Mouse (Mus musculus): ENCODE measurements around the gene Ptprg. TPM values are rescaled to one million over a fixed set of nuclear protein-coding genes. Genes with fewer than 3 reads are reported as not detected.

Gene Ptprg
- polyA plus RNA-seq, 1 experiment from 2014 or later, result 34.4 TPM

DNA sequence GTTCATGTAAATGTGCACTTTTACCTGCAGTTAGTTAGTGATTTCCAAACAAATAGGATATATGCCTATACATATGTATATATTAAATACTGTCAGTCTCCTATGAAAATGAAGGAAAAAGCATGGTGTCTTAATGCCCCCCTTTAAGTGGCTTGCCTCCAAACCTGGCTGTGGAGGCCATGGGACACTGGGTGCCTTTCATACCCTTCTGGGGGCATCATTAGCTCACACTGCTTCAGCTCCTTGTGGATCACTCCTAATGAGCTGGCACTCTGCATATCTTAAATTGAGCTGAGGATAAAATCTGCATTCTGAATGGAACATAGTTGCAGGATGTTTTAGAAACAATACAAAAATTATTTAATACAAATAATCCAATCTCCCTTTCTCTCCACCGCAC, 136.7 kb downstream of the Ptprg start:
- WGBS, result 88% methylated on average over 1 of the region's 1 CpGs
- H3K4me1 ChIP-seq, result peaks cover 19% of the 10 kb centered on the region
- no peak for ATAC-seq (ENCODE audit: insufficient number of reproducible peaks, insufficient read depth, low FRiP score, low TSS enrichment, low read depth)

GRCm38 (mm10) chr14:11691531-11691930, 138.2 kb downstream of the Ptprg start:
- Histone ChIP-seq H3K4me3 (no peak overlapping the region), H3K27me3 (no peaks in the 10 kb centered on the region), H3K9me3 (no peaks in the 10 kb centered on the region), H3K4me2 (no peak overlapping the region), H3K36me3 (no peaks in the 10 kb centered on the region), H3K4me1 (peaks cover 20% of the 10 kb centered on the region), H3K27ac (no peak overlapping the region), H3K9ac (no peak overlapping the region)
- WGBS, result 88% methylated on average over 3 of the region's 3 CpGs
- ATAC-seq (ENCODE audit: insufficient number of reproducible peaks, insufficient read depth, low FRiP score, low TSS enrichment, low read depth), result no peak

More for the DNA sequence above, 136.7 kb downstream of the Ptprg start:
- Histone ChIP-seq H3K9me3 (no peaks in the 10 kb centered on the region), H3K27me3 (no peaks in the 10 kb centered on the region), H3K4me2 (no peak overlapping the region), H3K36me3 (no peaks in the 10 kb centered on the region), H3K27ac (no peak overlapping the region), H3K4me3 (no peak overlapping the region), H3K9ac (no peak overlapping the region)

DNA sequence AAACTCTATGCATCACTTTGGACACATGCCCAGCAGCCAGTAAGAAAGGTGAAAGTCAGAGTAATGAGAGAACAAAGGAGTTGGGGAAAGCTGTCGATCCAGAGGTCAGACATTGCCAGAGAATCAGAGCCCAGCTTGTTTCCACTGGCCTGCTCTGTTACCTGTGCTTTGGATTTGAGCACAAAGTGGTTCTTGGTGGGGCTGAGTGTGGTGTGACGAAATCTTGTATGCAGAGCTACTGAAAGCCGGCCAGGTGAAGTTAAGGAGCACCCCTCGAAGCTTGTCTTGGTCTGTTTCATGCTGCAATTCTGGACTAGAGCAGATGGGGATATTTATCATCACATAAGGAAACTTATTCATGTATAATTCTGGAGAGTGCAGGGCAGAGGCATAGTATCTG, 145.5 kb downstream of the Ptprg start:
- no peak overlapping the region for H3K4me3 ChIP-seq
- H3K4me1 ChIP-seq, result peaks cover 27% of the 10 kb centered on the region
- 78% methylated on average over 4 of the region's 4 CpGs for WGBS
- no peak overlapping the region for H3K4me2 ChIP-seq
- H3K9ac ChIP-seq, result no peak overlapping the region
- no peaks in the 10 kb centered on the region for H3K36me3 ChIP-seq
- H3K9me3 ChIP-seq, result no peaks in the 10 kb centered on the region
- no peaks in the 10 kb centered on the region for H3K27me3 ChIP-seq
- ATAC-seq (ENCODE audit: insufficient number of reproducible peaks, insufficient read depth, low FRiP score, low TSS enrichment, low read depth), result no peak
- H3K27ac ChIP-seq, result no peak overlapping the region

DNA sequence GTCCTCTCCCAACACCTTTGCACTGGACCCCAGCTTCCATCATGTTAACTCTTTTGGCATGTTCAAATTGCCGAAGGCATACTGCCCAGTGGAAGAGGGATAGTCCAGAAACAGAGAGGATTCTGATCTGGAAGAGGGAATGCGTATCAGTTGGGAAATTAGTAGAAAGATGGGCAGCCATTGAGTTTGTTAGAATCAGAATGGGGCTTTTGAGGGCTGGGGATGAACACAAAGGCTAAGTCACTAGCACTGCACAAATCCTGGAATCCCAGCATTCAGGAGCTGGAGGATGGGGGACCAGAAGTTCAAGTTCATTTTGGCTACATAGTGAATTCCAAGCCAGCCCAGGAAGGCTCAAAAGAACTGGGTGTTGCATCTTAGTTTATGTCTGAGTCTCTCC, 146.3 kb downstream of the Ptprg start:
- Histone ChIP-seq H3K9ac (no peak overlapping the region), H3K4me3 (no peak overlapping the region), H3K36me3 (no peaks in the 10 kb centered on the region), H3K9me3 (no peaks in the 10 kb centered on the region), H3K27me3 (no peaks in the 10 kb centered on the region), H3K27ac (no peak overlapping the region), H3K4me2 (no peak overlapping the region), H3K4me1 (peaks cover 28% of the 10 kb centered on the region)
- no peak for ATAC-seq (ENCODE audit: insufficient number of reproducible peaks, insufficient read depth, low FRiP score, low TSS enrichment, low read depth)
- WGBS, result 89% methylated on average over 2 of the region's 2 CpGs

DNA sequence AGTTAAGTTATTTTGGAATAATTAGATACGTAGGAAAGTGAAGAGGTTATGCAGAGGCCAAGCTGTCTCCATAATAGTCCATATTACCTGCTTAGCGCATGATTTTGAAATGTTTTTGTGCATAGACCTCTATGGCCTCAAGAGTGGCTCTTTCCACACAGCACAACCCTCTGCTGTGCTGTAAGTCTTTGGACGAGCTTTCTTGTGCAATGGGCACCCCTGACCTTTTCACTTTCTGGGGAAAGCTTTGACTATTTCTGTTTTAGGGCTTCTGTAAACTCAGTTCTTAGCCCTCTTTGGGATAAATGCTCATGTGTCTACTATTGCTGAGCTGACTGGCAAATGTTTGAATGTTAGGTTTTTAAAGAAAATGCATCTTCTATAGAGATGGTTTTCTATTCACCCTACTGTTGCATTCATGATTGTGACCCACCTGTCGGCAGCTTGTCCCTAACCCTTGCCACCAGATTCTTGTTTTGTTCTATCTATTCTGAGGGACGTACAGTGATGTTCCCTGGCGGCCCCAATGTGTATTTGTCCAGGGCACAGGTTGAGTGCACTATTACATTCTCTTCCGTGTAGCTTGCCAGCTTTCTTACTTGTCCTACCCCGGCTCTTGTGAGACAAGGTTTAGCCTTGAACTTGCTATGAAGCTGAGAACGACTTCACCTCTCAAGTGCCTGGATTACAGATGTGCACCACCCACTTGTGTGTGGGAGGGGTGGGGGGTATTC, 148.4 kb downstream of the Ptprg start:
- WGBS, result 76% methylated on average over 9 of the region's 9 CpGs
- H3K9me3 ChIP-seq, result no peaks in the 10 kb centered on the region
- H3K36me3 ChIP-seq, result no peaks in the 10 kb centered on the region
- no peak overlapping the region for H3K4me2 ChIP-seq
- H3K27me3 ChIP-seq, result no peaks in the 10 kb centered on the region
- no peak overlapping the region for H3K9ac ChIP-seq
- H3K4me1 ChIP-seq, result peaks cover 33% of the 10 kb centered on the region
- H3K4me3 ChIP-seq, result no peak overlapping the region
- ATAC-seq (ENCODE audit: insufficient number of reproducible peaks, insufficient read depth, low FRiP score, low TSS enrichment, low read depth), result no peak
- no peak overlapping the region for H3K27ac ChIP-seq

DNA sequence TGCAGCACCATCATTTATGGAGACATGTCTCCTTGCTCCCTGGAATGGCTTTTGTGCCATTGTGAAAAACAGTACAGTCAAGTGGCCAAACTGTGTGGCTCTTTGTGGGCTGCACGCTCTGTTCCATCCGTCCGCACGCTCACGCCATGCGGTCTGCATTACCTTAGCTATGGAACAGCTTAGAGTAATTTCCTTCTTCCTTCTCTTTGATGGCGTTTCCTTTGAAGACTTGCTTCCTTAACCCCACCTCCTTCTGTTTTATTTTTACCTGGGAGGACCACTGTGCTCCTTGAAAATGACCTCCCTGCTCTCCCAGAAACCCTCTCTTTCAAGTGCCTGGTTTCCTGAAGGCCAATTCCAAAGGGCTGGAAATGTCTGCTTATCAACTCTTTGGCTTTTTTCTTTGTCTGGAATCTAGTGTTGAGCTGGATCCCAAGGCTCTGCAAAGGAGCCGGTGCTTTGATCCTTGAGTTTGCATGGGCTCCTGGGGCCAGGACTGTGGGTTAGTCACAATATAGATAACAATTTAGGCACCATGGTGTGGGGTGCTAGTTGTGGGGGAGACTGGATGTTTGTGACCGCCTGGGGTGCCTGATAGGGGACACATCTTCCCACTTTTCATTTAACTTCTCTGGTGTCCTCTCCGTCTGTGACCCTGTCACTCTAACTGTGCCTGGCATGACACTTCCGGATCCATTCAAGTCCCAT, 149.6 kb downstream of the Ptprg start:
- H3K9me3 ChIP-seq, result no peaks in the 10 kb centered on the region
- no peak overlapping the region for H3K4me3 ChIP-seq
- no peaks in the 10 kb centered on the region for H3K27me3 ChIP-seq
- no peak overlapping the region for H3K9ac ChIP-seq
- no peak for ATAC-seq (ENCODE audit: insufficient number of reproducible peaks, insufficient read depth, low FRiP score, low TSS enrichment, low read depth)
- WGBS, result 38% methylated on average over 11 of the region's 11 CpGs
- H3K4me1 ChIP-seq, result peaks cover 32% of the 10 kb centered on the region
- H3K36me3 ChIP-seq, result no peaks in the 10 kb centered on the region
- no peak overlapping the region for H3K4me2 ChIP-seq
- no peak overlapping the region; the same call in 1 of the 2 replicates for H3K27ac ChIP-seq

- 24% methylated on average over 2 of the region's 2 CpGs for WGBS
- Histone ChIP-seq H3K36me3 (no peaks in the 10 kb centered on the region), H3K4me1 (peaks cover 32% of the 10 kb centered on the region), H3K4me2 (no peak overlapping the region), H3K27me3 (no peaks in the 10 kb centered on the region), H3K27ac (no peak overlapping the region), H3K9ac (no peak overlapping the region), H3K4me3 (no peak overlapping the region), H3K9me3 (no peaks in the 10 kb centered on the region)
- no peak for ATAC-seq (ENCODE audit: insufficient number of reproducible peaks, insufficient read depth, low FRiP score, low TSS enrichment, low read depth)
These were observed 151.5 kb downstream of the Ptprg start for GRCm38 (mm10) chr14:11704871-11705270.

- H3K4me3 ChIP-seq, result no peak overlapping the region
- no peak overlapping the region for H3K9ac ChIP-seq
- no peak for ATAC-seq (ENCODE audit: insufficient number of reproducible peaks, insufficient read depth, low FRiP score, low TSS enrichment, low read depth)
- H3K4me2 ChIP-seq, result no peak overlapping the region
- no peaks in the 10 kb centered on the region for H3K9me3 ChIP-seq
- no peaks in the 10 kb centered on the region for H3K36me3 ChIP-seq
- peaks cover 12% of the 10 kb centered on the region for H3K4me1 ChIP-seq
- H3K27ac ChIP-seq, result no peak overlapping the region
- H3K27me3 ChIP-seq, result no peaks in the 10 kb centered on the region
- WGBS, result 75% methylated on average over 2 of the region's 2 CpGs
These were observed 156.0 kb downstream of the Ptprg start for GRCm38 (mm10) chr14:11709352-11709751.

- no peaks in the 10 kb centered on the region for H3K9me3 ChIP-seq
- peaks cover 10% of the 10 kb centered on the region for H3K4me1 ChIP-seq
- no peaks in the 10 kb centered on the region for H3K36me3 ChIP-seq
- no peak overlapping the region for H3K9ac ChIP-seq
- H3K27me3 ChIP-seq, result no peaks in the 10 kb centered on the region
- H3K4me2 ChIP-seq, result no peak overlapping the region
- H3K4me3 ChIP-seq, result no peak overlapping the region
- 52% methylated on average over 8 of the region's 8 CpGs for WGBS
- H3K27ac ChIP-seq, result no peak overlapping the region
- no peak for ATAC-seq (ENCODE audit: insufficient number of reproducible peaks, insufficient read depth, low FRiP score, low TSS enrichment, low read depth)
These were observed 156.5 kb downstream of the Ptprg start for GRCm38 (mm10) chr14:11709798-11710197.

- H3K4me1 ChIP-seq, result 0 out of 2 replicates have a peak, but pooled peaks cover 3% of the 10 kb centered on the region
- no peak overlapping the region for H3K4me2 ChIP-seq
- H3K36me3 ChIP-seq, result no peaks in the 10 kb centered on the region
- no peak for ATAC-seq (ENCODE audit: insufficient number of reproducible peaks, insufficient read depth, low FRiP score, low TSS enrichment, low read depth)
- no peak overlapping the region for H3K27ac ChIP-seq
- no peaks in the 10 kb centered on the region for H3K27me3 ChIP-seq
- no peak overlapping the region for H3K9ac ChIP-seq
- 91% methylated on average over 9 of the region's 9 CpGs for WGBS
- no peaks in the 10 kb centered on the region for H3K9me3 ChIP-seq
- H3K4me3 ChIP-seq, result no peak overlapping the region
These were observed 157.2 kb downstream of the Ptprg start for GRCm38 (mm10) chr14:11710410-11711122.

- H3K27ac ChIP-seq, result no peak overlapping the region
- H3K4me3 ChIP-seq, result no peak overlapping the region
- WGBS, result 94% methylated on average over 6 of the region's 6 CpGs
- no peaks in the 10 kb centered on the region for H3K27me3 ChIP-seq
- H3K36me3 ChIP-seq, result no peaks in the 10 kb centered on the region
- no peak for ATAC-seq (ENCODE audit: insufficient number of reproducible peaks, insufficient read depth, low FRiP score, low TSS enrichment, low read depth)
- no peak overlapping the region for H3K4me2 ChIP-seq
- H3K4me1 ChIP-seq, result 0 out of 2 replicates have a peak, but pooled peaks cover 3% of the 10 kb centered on the region
- no peaks in the 10 kb centered on the region for H3K9me3 ChIP-seq
- no peak overlapping the region for H3K9ac ChIP-seq
These were observed 158.8 kb downstream of the Ptprg start for GRCm38 (mm10) chr14:11712146-11712545.

Data from embryonic facial prominence, embryonic 13.5 days (tissue).